Mouse (Mus musculus) gastrocnemius, adult 2 months (tissue): ENCODE results near the gene Nfic. TPM values are rescaled to one million over a fixed set of nuclear protein-coding genes. Genes with fewer than 3 reads are reported as not detected.
A peak's percentile ranks its signal among the peaks of the same experiment; 100 is the strongest.

Experiments
- DNase-seq: peaks from one replicate; pipeline ENCODE4 v3.0.0; 2022
- H3K27ac ChIP-seq: fragments of 200-600 bp; 2 replicates; pipeline ENCODE4 v1.8.1; 2022; ENCODE audit warnings: mild to moderate bottlenecking
- H3K4me3 ChIP-seq: fragments of 200-600 bp; 2 replicates; pipeline ENCODE4 v1.8.1; 2022; ENCODE audit warnings: mild to moderate bottlenecking, moderate library complexity
- CTCF ChIP-seq: fragments of 200-600 bp; IDR thresholded peaks from 2 replicates; pipeline ENCODE4 v1.8.1; 2022; ENCODE audit warnings: antibody characterized with exemption, mild to moderate bottlenecking, moderate library complexity
- intact Hi-C: fragments of 180-260 bp; cut with DNase I; formaldehyde crosslinking; loops from one replicate; pipeline ENCODE4 v1.15.1; 2025
- total RNA-seq, 2 experiments: library from RNA; stranded (reverse); gene quantifications; 2 replicates each; pipeline ENCODE4 v1.2.3; 2021

Nfic gene
- total RNA-seq, 2 experiments from 2014 or later: 207 to 215 TPM

DNA sequence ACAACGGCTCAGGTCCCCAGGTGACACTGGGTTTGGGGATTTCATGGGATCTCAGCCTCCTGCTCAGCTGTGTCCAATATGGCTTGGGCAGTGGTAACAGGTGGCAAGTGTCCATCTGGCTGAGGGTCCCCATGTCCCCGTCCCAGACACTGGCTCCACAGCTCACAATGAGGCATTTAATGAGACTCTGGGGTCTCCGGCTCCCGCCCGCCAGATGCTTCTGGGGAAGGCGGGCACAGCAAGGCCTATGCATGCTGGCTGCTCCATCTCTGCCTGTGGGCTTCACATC, 88.3 kb downstream of the Nfic start:
- intact Hi-C loops: no loop called here
- H3K4me3 ChIP-seq: no peak overlapping the region
- no peak for TF ChIP-seq CTCF
- no peak for DNase-seq
- no peak overlapping the region for H3K27ac ChIP-seq

DNA sequence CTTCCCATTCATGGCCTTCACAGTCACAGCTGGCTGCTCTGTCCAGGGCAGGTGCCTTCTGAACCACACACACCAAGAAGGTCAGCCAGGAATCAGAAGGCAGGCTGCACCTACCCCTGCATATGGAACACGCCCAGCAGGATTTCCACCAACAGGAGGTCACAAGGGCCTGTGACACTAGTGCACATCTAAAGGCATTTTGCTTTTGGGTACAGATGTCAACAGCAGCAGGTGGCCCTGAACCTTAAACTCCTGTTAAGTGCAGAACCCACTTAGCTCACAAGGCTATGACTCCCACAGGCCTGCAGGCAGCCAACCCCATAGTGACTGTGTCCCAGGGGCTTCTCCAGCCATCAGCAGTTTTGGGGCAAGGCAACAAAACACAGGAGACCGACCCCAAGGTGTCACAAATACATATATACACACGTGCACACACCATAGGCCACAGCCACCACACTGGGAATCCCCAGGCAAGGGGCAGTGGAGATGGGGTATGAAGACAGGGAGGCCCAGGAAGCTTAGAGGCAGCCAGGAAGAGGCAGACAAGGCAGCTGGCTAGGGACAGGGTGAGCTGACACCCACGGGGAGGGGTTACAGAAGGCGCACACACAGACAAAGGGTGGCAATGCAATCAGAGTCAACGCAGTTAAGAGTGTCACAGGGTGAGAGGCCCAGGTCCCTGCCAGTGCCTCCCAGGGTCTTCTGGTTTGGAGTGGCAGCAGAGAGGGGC, 88.8 kb downstream of the Nfic start:
- no peak overlapping the region for H3K27ac ChIP-seq
- TF ChIP-seq CTCF: no peak
- no peak for DNase-seq
- intact Hi-C loops: no loop called here
- H3K4me3 ChIP-seq: no peak overlapping the region

DNA sequence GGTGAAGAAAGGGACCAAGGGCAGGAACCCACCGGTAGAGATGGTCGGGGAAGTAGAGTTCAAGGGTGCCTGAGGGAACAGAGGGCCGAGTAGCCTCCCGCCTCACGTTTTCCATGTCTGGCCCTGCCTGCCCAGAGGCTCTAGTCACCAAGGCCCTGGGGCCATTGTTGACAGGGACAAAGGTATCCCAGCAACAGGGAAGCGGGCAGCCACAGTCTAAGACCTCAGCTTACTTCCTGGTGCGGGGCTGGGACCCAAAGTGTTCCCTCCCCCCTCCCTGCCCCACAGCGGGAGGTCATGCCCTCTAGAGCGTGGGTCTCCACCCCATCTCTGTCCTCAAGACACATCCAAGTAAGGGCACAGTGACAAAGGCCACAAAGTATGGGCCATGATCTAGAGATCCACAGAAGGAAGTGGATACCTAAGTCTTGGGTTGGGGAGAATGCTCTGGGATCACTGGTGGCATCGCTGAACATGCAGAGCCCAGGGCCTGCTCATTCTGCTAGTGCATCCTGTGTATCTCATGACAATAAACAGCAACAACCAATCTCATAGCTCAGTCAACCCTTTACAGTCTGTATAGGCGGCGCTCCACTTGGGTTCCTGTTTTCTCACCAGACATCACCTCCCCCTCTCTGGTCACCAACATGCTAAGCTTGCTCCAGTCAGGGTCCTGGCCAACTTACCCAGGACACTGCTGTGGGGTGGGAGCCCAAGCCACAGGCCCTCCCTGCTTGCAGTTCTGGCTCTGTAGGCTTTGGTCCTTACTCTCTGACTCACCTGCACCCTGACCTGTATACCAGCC, 89.6 kb downstream of the Nfic start, which contains the start of gene 4930404N11Rik:
TSS of gene 4930404N11Rik (minus strand) at position 145 of the 805 bp plus-strand sequence.
- no peak within 1 kb of the TSS for H3K27ac ChIP-seq
- intact Hi-C loops: no loop called here
- DNase-seq: no peak
- peak within 1 kb of the TSS; percentile 56 for H3K4me3 ChIP-seq
- no peak for TF ChIP-seq CTCF

- no peak for DNase-seq
- H3K27ac ChIP-seq: no peak overlapping the region
- TF ChIP-seq CTCF: no peak
- intact Hi-C loops: no loop called here
- peak overlapping the region; percentile 56 for H3K4me3 ChIP-seq
Observed at GRCm38 (mm10) chr10:81365073-81365472, 90.4 kb downstream of the Nfic start.

- Histone ChIP-seq H3K27ac (no peak overlapping the region), H3K4me3 (peak overlapping the region; percentile 56)
- no peak for TF ChIP-seq CTCF
- intact Hi-C loops: no loop called here
- DNase-seq: peak; percentile 64
Observed at GRCm38 (mm10) chr10:81364666-81365065, 90.8 kb downstream of the Nfic start.

DNA sequence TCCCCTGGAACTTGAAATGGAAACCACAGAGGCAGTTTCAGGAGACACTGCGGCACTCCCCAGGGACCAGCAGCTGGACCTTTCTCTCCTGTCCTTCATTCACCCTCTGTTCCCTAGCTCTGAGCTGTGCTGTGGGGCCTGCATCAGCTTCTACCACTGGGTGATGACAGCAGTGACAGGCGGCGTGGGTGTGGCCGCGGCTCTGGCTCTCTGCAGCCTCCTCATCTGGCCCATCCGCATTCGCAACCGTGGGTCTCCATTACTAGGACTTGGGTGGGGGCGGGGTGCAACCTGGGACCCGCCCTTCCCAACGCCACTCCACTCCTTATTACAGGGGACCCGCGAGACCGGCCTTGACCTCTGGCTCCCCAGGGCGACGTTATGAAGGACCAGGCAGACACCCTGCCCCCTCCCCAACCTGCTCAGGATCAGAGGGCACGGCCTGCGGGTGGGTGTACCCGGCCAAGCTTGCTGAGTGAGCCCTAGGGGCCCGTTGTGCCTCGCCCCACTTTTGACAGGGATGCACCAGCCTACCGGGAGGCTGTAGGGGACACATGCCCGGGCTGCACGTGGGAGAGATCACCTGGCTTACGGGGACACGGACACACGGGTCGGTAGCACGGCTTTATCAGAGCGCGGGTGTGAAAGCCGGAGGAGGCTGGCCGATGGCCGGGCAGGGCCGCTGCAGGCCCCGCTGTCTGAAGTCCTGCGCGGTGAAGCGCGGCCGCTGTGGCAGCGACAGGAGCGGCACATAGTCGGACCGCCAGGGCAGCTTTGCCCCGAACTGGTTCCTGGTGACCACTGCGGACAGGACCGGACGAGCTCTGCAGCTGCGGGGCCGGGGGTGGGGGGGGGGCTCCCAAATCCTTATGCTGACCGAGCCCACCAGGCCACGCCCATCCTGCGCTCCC, 91.7 kb downstream of the Nfic start:
- no peak for TF ChIP-seq CTCF
- intact Hi-C loops: no loop called here
- DNase-seq: no peak
- H3K27ac ChIP-seq: no peak overlapping the region
- H3K4me3 ChIP-seq: peak overlapping the region; percentile 56

GRCm38 (mm10) chr10:81362336-81362949, 93.0 kb downstream of the Nfic start:
- Histone ChIP-seq H3K4me3 (peak overlapping the region; percentile 23; the same call in 1 of the 2 replicates), H3K27ac (no peak overlapping the region)
- intact Hi-C loops: no loop called here
- no peak for DNase-seq
- no peak for TF ChIP-seq CTCF

- DNase-seq: no peak
- Histone ChIP-seq H3K4me3 (no peak overlapping the region), H3K27ac (peak overlapping the region; percentile 4; the same call in 1 of the 2 replicates)
- intact Hi-C loops: no loop called here
- no peak for TF ChIP-seq CTCF
Observed at GRCm38 (mm10) chr10:81360721-81361120, 94.7 kb downstream of the Nfic start.

GRCm38 (mm10) chr10:81358841-81359240, 96.6 kb downstream of the Nfic start:
- Histone ChIP-seq H3K27ac (peak overlapping the region; percentile 88), H3K4me3 (peak overlapping the region; percentile 92)
- DNase-seq: no peak
- no peak for TF ChIP-seq CTCF
- intact Hi-C loops: no loop called here

GRCm38 (mm10) chr10:81358209-81358608, 97.2 kb downstream of the Nfic start:
- TF ChIP-seq CTCF: no peak
- intact Hi-C loops: no loop called here
- DNase-seq: no peak
- H3K27ac ChIP-seq: peak overlapping the region; percentile 88
- H3K4me3 ChIP-seq: peak overlapping the region; percentile 92

DNA sequence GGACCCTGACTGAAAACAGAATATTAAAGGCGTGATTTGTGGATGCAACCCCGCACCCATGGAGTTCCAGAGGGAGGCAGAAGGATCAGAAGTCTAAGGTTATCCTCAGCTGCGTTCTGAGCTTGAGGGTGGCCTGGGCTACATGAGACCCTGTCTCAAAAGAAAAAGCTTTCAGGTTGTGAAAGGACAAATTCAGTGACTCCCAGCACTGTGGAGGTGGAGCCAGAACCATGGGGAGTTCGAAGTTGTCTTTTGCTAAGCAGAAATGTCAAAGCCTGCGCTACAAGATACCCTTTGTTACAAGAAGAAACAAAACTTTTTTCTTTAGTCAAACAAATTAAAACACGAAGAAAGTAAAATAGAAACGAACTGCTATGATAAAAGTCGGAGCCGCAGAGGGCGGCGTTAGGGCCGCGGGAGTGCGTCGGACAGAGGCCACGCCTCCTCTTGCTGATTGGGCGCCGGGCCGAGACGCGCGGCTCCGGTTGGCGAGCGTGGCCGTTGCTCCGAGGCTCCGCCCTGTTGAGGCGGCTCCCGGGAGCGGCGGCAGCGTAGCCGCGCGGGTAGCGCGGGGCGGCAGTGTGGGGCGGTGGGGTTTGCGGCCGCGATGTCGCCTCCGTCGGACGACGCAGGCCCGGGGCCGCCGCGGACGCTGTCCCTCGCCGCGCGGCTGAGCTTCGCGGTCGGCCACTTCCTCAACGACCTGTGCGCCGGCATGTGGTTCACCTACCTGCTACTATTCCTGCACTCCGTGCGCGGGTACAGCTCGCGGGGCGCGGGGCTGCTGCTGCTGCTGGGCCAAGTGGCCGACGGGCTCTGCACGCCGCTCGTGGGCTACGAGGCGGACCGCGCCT, 98.2 kb downstream of the Nfic start, which contains the start of gene Mfsd12:
TSS of gene Mfsd12 (plus strand) at position 501 of the 854 bp plus-strand sequence.
- intact Hi-C loops: no loop called here
- H3K4me3 ChIP-seq: peak within 1 kb of the TSS; percentile 92
- peak; percentile 96 for DNase-seq
- H3K27ac ChIP-seq: peak within 1 kb of the TSS; percentile 88
- TF ChIP-seq CTCF: no peak
